Mouse (Mus musculus) lung, postnatal 0 days (tissue): ENCODE data around the gene Cdh1.

Source experiments
- CTCF ChIP-seq: IDR thresholded peaks from 2 replicates; pipeline ENCODE4 v1.5.1; 2016; ENCODE audit warnings: antibody characterized with exemption, mild to moderate bottlenecking
- EP300 ChIP-seq: IDR thresholded peaks from 2 replicates; pipeline ENCODE4 v1.6.1; 2016; ENCODE audit warnings: antibody characterized with exemption, mild to moderate bottlenecking, control low read depth

DNA sequence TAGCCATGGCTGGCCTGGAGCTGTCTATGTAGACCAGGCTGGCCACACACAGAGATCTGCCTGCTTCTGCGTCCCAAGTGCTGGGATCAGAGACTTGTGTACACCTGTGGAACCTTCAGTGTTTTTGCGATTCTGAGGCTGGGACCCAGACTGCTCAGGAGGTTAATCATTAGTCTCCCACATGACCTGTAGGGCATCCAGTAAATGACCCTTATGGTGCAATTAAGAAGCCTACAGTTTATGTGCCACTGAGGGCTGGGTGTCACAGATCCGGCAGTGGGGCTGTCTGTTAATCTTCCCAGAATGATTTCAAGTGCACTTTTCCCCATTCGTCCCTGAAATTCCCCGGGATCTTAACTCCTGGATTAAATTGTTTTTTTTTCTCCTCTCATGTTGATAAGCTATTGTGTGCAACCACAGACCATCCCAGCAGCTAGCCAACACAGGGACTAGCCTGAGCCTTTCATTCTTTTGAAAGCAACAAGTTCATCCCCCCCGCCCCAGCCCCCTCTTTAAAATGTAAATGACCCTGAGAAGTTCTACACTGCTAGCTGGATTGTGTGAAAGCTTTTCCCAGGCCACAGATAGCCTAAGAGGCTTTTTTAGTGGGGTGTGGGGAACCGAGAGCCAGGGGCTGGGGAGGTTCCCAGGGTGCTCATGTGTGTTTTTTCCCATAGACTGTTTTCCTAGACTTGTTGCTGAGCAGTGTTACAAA lies 3.7 kb upstream of the Cdh1 start:
- TF ChIP-seq CTCF (no peak), EP300 (no peak)
